Mouse (Mus musculus) lung, embryonic 16.5 days (tissue): ENCODE results near the gene Faf1. TPM values are rescaled to one million over a fixed set of nuclear protein-coding genes. Genes with fewer than 3 reads are reported as not detected.

Source experiments
- ATAC-seq: fragments of 200-750 bp; cut with Nextera tagmentation; 2 replicates; pipeline ENCODE4 v1.8.0; 2017; ENCODE audit warnings: low read depth, mild to moderate bottlenecking, moderate library complexity
- H3K27ac ChIP-seq: fragments of 300-500 bp; sonication (generic); 2 replicates; pipeline ENCODE4 v1.5.1; 2014; ENCODE audit warnings: mild to moderate bottlenecking, control low read depth, low read length
- H3K27me3 ChIP-seq: fragments of 300-500 bp; sonication (generic); 2 replicates; pipeline ENCODE4 v1.6.1; 2014; ENCODE audit warnings: low read depth, low read length, mixed read lengths; ENCODE audit not compliant: control insufficient read depth, insufficient read depth
- H3K36me3 ChIP-seq: fragments of 300-500 bp; sonication (generic); 2 replicates; pipeline ENCODE4 v1.6.1; 2014; ENCODE audit warnings: low read length; ENCODE audit not compliant: control insufficient read depth, insufficient read depth
- H3K4me1 ChIP-seq: fragments of 300-500 bp; sonication (generic); replicated peaks from 2 replicates; pipeline ENCODE4 v1.6.1; 2014; ENCODE audit warnings: low read length, mixed read lengths; ENCODE audit not compliant: control insufficient read depth, insufficient read depth
- H3K4me2 ChIP-seq: fragments of 300-500 bp; sonication (generic); 2 replicates; pipeline ENCODE4 v1.6.1; 2014; ENCODE audit warnings: low read depth, low read length, control low read depth
- H3K4me3 ChIP-seq: fragments of 300-500 bp; sonication (generic); 2 replicates; pipeline ENCODE4 v1.5.1; 2014; ENCODE audit warnings: mild to moderate bottlenecking, low read length, control low read depth
- H3K9ac ChIP-seq: fragments of 300-500 bp; sonication (generic); 2 replicates; pipeline ENCODE4 v1.6.1; 2014; ENCODE audit warnings: low read length, control low read depth
- H3K9me3 ChIP-seq: fragments of 300-500 bp; sonication (generic); 2 replicates; pipeline ENCODE4 v1.6.1; 2016; ENCODE audit warnings: low read length; ENCODE audit not compliant: control insufficient read depth
- WGBS: fragments of 180-500 bp; shearing (Covaris S2); extraction: QIAGEN DNeasy Blood & Tissue Kit; methylation state at CpG from one replicate; pipeline ENCODE4 v1.1.7; 2014; 5-methylcytosine and 5-hydroxymethylcytosine counted together
- polyA plus RNA-seq: library from polyadenylated mRNA; unstranded; fragments of >200 nt; fragmentation: Nextera tagmentation; extraction: Ambion mirVana; gene quantifications from 2 replicates; pipeline ENCODE4 v1.2.1, GENCODE M21; 2015

The Faf1 gene
- 17.5 and 20.9 TPM in 2 replicates for polyA plus RNA-seq

- Histone ChIP-seq H3K4me1 (peaks cover 8% of the 10 kb centered on the region), H3K4me2 (peak within 1 kb of the TSS; percentile 71), H3K9ac (peak within 1 kb of the TSS; percentile 91), H3K36me3 (no peaks in the 10 kb centered on the region), H3K27ac (peak within 1 kb of the TSS; percentile 96), H3K4me3 (peak within 1 kb of the TSS; percentile 92), H3K9me3 (no peaks in the 10 kb centered on the region), H3K27me3 (no peaks in the 10 kb centered on the region)
- under 1% methylated on average over 101 of the region's 107 CpGs for WGBS
- ATAC-seq = peak; percentile 98
These were observed at the start of gene Faf1 for GRCm38 (mm10) chr4:109676218-109677215. Gene Faf1, plus strand, starts transcription at chr4:109676588.

GRCm38 (mm10) chr4:109630215-109630614 is 46.2 kb upstream of the Faf1 start:
- no peak overlapping the region for H3K4me2 ChIP-seq
- 23% methylated on average over 2 of the region's 2 CpGs for WGBS
- H3K4me3 ChIP-seq = no peak overlapping the region
- H3K36me3 ChIP-seq = no peaks in the 10 kb centered on the region
- H3K4me1 ChIP-seq = 0 out of 2 replicates have a peak, but pooled peaks cover 4% of the 10 kb centered on the region
- no peak overlapping the region for H3K27ac ChIP-seq
- no peak overlapping the region for H3K9ac ChIP-seq
- H3K9me3 ChIP-seq = no peaks in the 10 kb centered on the region
- peak; percentile 93 for ATAC-seq
- no peaks in the 10 kb centered on the region for H3K27me3 ChIP-seq

GRCm38 (mm10) chr4:109631029-109631428 is 45.4 kb upstream of the Faf1 start:
- no peaks in the 10 kb centered on the region for H3K36me3 ChIP-seq
- no peak overlapping the region for H3K9ac ChIP-seq
- no peaks in the 10 kb centered on the region for H3K9me3 ChIP-seq
- H3K4me2 ChIP-seq = no peak overlapping the region
- no peak for ATAC-seq
- no peak overlapping the region for H3K27ac ChIP-seq
- 74% methylated on average over 4 of the region's 4 CpGs for WGBS
- no peaks in the 10 kb centered on the region for H3K27me3 ChIP-seq
- H3K4me3 ChIP-seq = no peak overlapping the region
- 0 out of 2 replicates have a peak, but pooled peaks cover 4% of the 10 kb centered on the region for H3K4me1 ChIP-seq

GRCm38 (mm10) chr4:109634971-109635370 is 41.4 kb upstream of the Faf1 start:
- Histone ChIP-seq H3K27ac (no peak overlapping the region), H3K4me3 (no peak overlapping the region), H3K9ac (no peak overlapping the region), H3K36me3 (no peaks in the 10 kb centered on the region), H3K27me3 (no peaks in the 10 kb centered on the region), H3K4me2 (no peak overlapping the region), H3K4me1 (0 out of 2 replicates have a peak, but pooled peaks cover 4% of the 10 kb centered on the region), H3K9me3 (no peaks in the 10 kb centered on the region)
- WGBS = 87% methylated on average over 2 of the region's 2 CpGs
- no peak for ATAC-seq

- no peak overlapping the region for H3K4me2 ChIP-seq
- H3K9me3 ChIP-seq = no peaks in the 10 kb centered on the region
- H3K9ac ChIP-seq = no peak overlapping the region
- H3K27me3 ChIP-seq = no peaks in the 10 kb centered on the region
- 83% methylated on average over 9 of the region's 9 CpGs for WGBS
- no peak overlapping the region for H3K27ac ChIP-seq
- no peak overlapping the region for H3K4me3 ChIP-seq
- no peaks in the 10 kb centered on the region for H3K36me3 ChIP-seq
- H3K4me1 ChIP-seq = peaks cover 5% of the 10 kb centered on the region; the same call in 1 of the 2 replicates
- ATAC-seq = no peak
These were observed 37.0 kb upstream of the Faf1 start for GRCm38 (mm10) chr4:109639356-109639755.

- ATAC-seq = peak; percentile 72
- no peaks in the 10 kb centered on the region for H3K27me3 ChIP-seq
- no peaks in the 10 kb centered on the region for H3K9me3 ChIP-seq
- H3K27ac ChIP-seq = no peak overlapping the region
- H3K4me3 ChIP-seq = no peak overlapping the region
- WGBS = 72% methylated on average over 7 of the region's 7 CpGs
- no peaks in the 10 kb centered on the region for H3K36me3 ChIP-seq
- no peak overlapping the region for H3K4me2 ChIP-seq
- peaks cover 5% of the 10 kb centered on the region; the same call in 1 of the 2 replicates for H3K4me1 ChIP-seq
- no peak overlapping the region for H3K9ac ChIP-seq
These were observed 36.2 kb upstream of the Faf1 start for GRCm38 (mm10) chr4:109640141-109640540.

GRCm38 (mm10) chr4:109641451-109641850 is 34.9 kb upstream of the Faf1 start:
- Histone ChIP-seq H3K4me3 (no peak overlapping the region), H3K9me3 (no peaks in the 10 kb centered on the region), H3K27me3 (no peaks in the 10 kb centered on the region), H3K4me1 (peaks cover 5% of the 10 kb centered on the region; the same call in 1 of the 2 replicates), H3K4me2 (no peak overlapping the region), H3K36me3 (no peaks in the 10 kb centered on the region), H3K9ac (no peak overlapping the region), H3K27ac (no peak overlapping the region)
- 48% methylated on average over 3 of the region's 3 CpGs for WGBS
- peak; percentile 91 for ATAC-seq

GRCm38 (mm10) chr4:109647281-109647680 is 29.1 kb upstream of the Faf1 start:
- no peaks in the 10 kb centered on the region for H3K9me3 ChIP-seq
- H3K27me3 ChIP-seq = no peaks in the 10 kb centered on the region; the same call in 1 of the 2 replicates
- no peaks in the 10 kb centered on the region for H3K36me3 ChIP-seq
- no peaks in the 10 kb centered on the region for H3K4me1 ChIP-seq
- no peak overlapping the region for H3K27ac ChIP-seq
- H3K9ac ChIP-seq = no peak overlapping the region
- H3K4me2 ChIP-seq = no peak overlapping the region
- no peak for ATAC-seq
- H3K4me3 ChIP-seq = no peak overlapping the region
- 44% methylated on average over 4 of the region's 4 CpGs for WGBS

- Histone ChIP-seq H3K27ac (no peak overlapping the region), H3K4me2 (no peak overlapping the region), H3K36me3 (no peaks in the 10 kb centered on the region), H3K4me1 (no peaks in the 10 kb centered on the region), H3K9ac (no peak overlapping the region), H3K9me3 (no peaks in the 10 kb centered on the region), H3K4me3 (no peak overlapping the region), H3K27me3 (peaks cover 2% of the 10 kb centered on the region; the same call in 1 of the 2 replicates)
- 70% methylated on average over 5 of the region's 5 CpGs for WGBS
- no peak for ATAC-seq
These were observed 27.1 kb upstream of the Faf1 start for GRCm38 (mm10) chr4:109649331-109649730.
